Mouse (Mus musculus): Measurements from ENCODE around the gene Baiap2l1. TPM values are rescaled to one million over a fixed set of nuclear protein-coding genes. Genes with fewer than 3 reads are reported as not detected.

Baiap2l1 gene
- polyA plus RNA-seq, 1 experiment from 2014 or later: 27.4 TPM

DNA sequence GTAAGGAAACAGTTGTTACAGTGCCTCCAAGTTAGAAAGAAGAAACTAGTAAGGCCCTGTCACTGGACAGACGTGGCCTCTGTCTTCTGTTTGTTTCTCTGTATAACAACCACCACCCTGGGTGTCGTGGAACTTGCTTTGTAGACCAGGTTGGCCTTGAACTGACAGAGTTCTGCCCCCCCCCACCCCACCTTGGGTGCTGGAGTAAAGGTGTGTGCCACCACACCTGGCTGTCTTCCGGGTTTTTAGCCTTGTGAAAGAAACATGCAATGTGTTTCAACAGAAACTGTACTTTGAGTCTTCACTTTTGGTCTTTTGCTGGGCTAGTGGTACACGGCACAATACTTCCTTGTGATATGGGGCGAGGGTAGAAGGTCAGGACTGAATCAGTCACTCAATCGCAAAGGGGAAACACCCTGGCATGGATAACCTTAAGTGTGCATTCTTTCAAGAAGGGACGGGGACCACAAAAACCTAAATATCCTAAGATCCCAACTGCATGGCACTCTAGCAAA, 61.8 kb downstream of the Baiap2l1 start:
- WGBS: 63% methylated on average over 7 of the region's 7 CpGs
- ATAC-seq: peak; percentile 88
- Histone ChIP-seq H3K9ac (no peak overlapping the region), H3K9me3 (no peaks in the 10 kb centered on the region), H3K4me3 (replicated peaks) (no peak overlapping the region), H3K4me1 (replicated peaks) (no peaks in the 10 kb centered on the region), H3K27ac (peak overlapping the region; percentile 71), H3K4me2 (replicated peaks) (no peak overlapping the region), H3K27me3 (replicated peaks) (no peaks in the 10 kb centered on the region), H3K36me3 (no peaks in the 10 kb centered on the region)

DNA sequence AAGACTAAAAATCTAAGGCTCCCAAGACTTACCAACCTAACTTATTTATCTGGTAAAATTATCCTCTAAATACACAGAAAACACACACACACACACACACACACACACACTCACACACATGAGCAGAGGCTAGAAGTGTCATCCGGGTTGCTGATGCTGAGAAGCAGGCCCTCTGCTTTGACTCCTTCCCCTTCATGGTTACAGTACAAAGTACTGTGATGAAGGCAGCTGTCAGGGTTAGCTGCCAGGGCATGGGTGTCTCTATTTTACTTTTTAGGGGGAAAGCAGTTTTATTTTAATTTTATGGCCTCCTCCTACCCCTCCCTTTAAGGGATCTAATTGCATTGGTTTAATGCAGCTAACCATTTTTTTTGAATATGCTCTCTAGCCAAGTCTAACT, 62.6 kb downstream of the Baiap2l1 start:
- Histone ChIP-seq H3K27ac (0 out of 2 replicates have a peak overlapping the region, but pooled peaks have one; percentile 45), H3K9me3 (no peaks in the 10 kb centered on the region), H3K36me3 (no peaks in the 10 kb centered on the region), H3K4me2 (replicated peaks) (no peak overlapping the region), H3K4me1 (replicated peaks) (no peaks in the 10 kb centered on the region), H3K4me3 (replicated peaks) (no peak overlapping the region), H3K27me3 (replicated peaks) (no peaks in the 10 kb centered on the region), H3K9ac (no peak overlapping the region)
- no peak for ATAC-seq
- WGBS: 64% methylated on average over 1 of the region's 1 CpGs

DNA sequence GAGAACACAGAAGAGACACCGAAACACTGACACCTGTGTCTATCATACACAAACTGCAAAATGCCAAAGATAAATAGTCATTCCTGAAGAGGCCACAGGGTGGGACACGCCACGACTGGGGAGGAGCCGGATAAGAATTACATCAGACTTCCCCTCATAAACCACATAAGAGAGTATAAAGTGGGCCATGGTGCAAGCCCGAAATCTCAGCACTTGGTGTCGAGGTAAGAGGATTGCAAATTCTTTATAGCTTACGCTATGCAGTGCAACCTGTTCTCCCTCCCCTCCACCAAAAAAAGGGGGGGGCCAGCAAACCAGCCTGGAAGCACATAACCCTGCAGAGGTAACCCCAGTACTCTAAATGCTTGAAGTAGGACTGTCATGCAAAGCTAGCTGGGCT, 63.0 kb downstream of the Baiap2l1 start:
- 50% methylated on average over 7 of the region's 7 CpGs for WGBS
- Histone ChIP-seq H3K4me2 (replicated peaks) (no peak overlapping the region), H3K27me3 (replicated peaks) (no peaks in the 10 kb centered on the region), H3K36me3 (no peaks in the 10 kb centered on the region), H3K4me3 (replicated peaks) (no peak overlapping the region), H3K9me3 (no peaks in the 10 kb centered on the region), H3K4me1 (replicated peaks) (no peaks in the 10 kb centered on the region), H3K27ac (no peak overlapping the region), H3K9ac (no peak overlapping the region)
- peak; percentile 43; the same call in 1 of the 2 replicates for ATAC-seq

DNA sequence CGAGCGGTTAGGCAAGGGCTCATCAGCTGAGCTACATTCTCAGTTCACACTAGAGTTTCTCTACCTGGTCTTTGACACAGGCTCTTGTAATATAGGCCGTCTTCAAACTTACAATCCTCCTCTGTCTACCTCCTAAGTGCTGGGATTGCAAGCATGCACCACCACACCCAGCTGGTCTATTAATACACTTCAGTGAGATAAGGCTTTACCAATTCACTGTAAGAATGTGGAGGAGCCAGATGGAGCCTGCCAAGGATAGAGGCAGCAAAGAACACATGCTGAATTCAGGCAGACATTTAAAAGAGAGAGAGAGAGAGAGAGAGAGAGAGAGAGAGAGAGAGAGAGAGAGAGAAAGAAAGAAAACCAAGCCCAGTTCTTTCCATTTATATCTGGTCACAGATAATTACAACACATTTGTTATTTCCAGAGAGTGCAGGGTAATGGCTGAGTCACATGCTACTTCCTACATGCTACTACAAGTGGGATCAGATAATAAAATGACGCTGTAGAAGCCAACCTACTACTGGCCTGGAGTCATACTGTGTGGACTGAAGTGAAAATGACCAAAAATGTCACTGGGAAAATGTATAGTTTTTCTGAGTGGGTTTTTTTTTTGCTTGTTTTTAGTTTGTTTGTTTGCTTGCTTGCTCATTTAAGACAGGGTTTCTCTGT, 68.0 kb downstream of the Baiap2l1 start:
- H3K27me3 ChIP-seq (replicated peaks): no peaks in the 10 kb centered on the region
- H3K27ac ChIP-seq: no peak overlapping the region
- peak; percentile 89 for ATAC-seq
- no peak overlapping the region for H3K9ac ChIP-seq
- no peaks in the 10 kb centered on the region for H3K36me3 ChIP-seq
- 73% methylated on average over 4 of the region's 4 CpGs for WGBS
- no peaks in the 10 kb centered on the region for H3K9me3 ChIP-seq
- peaks cover 3% of the 10 kb centered on the region; the same call in 1 of the 2 replicates for H3K4me1 ChIP-seq (replicated peaks)
- no peak overlapping the region for H3K4me3 ChIP-seq (replicated peaks)
- no peak overlapping the region for H3K4me2 ChIP-seq (replicated peaks)

DNA sequence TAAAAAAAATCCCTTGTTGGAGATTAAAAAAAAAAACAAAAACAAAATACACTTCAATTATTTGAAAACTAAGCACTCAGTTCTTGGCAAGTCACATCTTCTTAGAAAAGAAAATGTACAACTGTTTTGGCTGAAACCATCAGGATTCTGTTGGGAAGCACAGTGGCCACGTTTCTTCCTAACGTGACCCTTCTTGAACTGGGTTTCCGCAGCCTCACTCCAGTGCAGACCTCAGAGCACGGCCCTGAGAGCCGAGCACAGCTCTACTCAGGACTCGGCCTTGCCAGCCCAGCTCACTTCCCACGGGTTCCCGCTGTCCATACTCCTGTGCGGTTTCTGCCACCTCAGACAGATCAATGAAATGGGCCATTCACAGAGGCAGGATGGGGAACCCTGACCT, 69.5 kb downstream of the Baiap2l1 start:
- Histone ChIP-seq H3K36me3 (no peaks in the 10 kb centered on the region), H3K27me3 (replicated peaks) (no peaks in the 10 kb centered on the region), H3K4me1 (replicated peaks) (peaks cover 3% of the 10 kb centered on the region; the same call in 1 of the 2 replicates), H3K27ac (no peak overlapping the region), H3K4me3 (replicated peaks) (no peak overlapping the region), H3K9ac (no peak overlapping the region), H3K4me2 (replicated peaks) (no peak overlapping the region), H3K9me3 (no peaks in the 10 kb centered on the region)
- WGBS: 84% methylated on average over 9 of the region's 9 CpGs
- ATAC-seq: no peak

DNA sequence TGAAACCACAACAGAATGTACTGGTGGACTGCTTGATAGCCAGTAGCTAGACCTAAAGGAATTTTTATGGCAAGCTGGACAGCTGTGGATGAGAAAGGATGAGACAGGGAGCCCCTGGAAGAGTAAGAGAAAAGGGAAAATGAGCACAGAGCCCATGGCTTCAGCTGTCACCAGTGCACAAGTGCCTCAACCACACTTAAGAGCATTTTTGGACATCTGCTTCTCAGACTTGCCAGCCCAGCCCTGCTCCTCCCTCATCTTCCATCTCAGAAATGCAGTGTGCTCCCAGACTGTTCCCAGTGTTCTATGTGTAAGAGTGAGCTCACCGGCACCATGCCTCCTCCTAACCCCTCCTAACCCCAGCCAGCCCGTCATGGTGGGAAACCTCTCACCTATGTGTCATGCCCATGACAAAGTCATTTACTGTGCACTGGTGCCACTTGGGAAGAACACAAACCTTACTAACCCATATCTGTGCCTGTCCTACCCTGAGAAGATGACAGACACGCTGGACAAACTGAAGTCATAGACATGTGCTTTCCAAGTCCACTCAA, 70.6 kb downstream of the Baiap2l1 start:
- Histone ChIP-seq H3K4me2 (replicated peaks) (no peak overlapping the region), H3K4me3 (replicated peaks) (no peak overlapping the region), H3K9ac (no peak overlapping the region), H3K27ac (no peak overlapping the region), H3K9me3 (no peaks in the 10 kb centered on the region), H3K27me3 (replicated peaks) (no peaks in the 10 kb centered on the region), H3K4me1 (replicated peaks) (peaks cover 3% of the 10 kb centered on the region; the same call in 1 of the 2 replicates), H3K36me3 (no peaks in the 10 kb centered on the region)
- ATAC-seq: no peak
- WGBS: 85% methylated on average over 3 of the region's 3 CpGs

DNA sequence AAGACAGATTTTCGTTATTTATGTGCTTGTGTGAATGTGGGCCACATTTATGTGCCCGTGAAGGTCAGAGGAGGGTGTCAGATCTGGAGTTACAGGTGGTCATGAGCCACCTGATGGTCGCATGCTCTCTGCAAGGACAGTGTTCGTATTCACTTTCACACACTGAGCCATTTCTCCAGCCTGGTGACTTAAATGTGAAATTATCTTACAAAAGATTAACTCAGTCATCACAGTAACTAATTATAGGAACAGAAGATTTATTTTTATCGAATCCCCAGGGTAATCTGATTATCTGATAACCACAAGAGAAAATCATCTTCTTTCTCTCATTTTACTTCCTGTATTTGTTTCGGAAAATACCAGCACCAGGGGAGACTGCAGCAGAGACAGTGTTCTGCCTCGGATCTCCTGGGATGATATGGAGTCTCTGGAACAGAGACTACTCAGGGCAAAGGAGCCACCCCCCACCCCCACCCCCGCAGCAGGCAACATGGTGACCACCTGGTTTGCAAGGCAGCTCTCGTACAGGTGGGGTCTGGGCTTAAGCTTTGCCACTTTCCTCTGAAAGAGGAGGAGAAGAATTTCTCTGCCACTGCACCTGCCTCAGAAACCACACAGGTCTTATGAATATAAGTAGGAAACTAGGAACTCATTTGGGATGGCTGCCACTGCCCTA, 71.2 kb downstream of the Baiap2l1 start:
- ATAC-seq: no peak
- 68% methylated on average over 9 of the region's 9 CpGs for WGBS
- no peaks in the 10 kb centered on the region for H3K36me3 ChIP-seq
- H3K4me3 ChIP-seq (replicated peaks): no peak overlapping the region
- no peak overlapping the region for H3K27ac ChIP-seq
- no peaks in the 10 kb centered on the region for H3K9me3 ChIP-seq
- H3K27me3 ChIP-seq (replicated peaks): no peaks in the 10 kb centered on the region
- H3K4me1 ChIP-seq (replicated peaks): peaks cover 3% of the 10 kb centered on the region; the same call in 1 of the 2 replicates
- H3K4me2 ChIP-seq (replicated peaks): no peak overlapping the region
- no peak overlapping the region for H3K9ac ChIP-seq

DNA sequence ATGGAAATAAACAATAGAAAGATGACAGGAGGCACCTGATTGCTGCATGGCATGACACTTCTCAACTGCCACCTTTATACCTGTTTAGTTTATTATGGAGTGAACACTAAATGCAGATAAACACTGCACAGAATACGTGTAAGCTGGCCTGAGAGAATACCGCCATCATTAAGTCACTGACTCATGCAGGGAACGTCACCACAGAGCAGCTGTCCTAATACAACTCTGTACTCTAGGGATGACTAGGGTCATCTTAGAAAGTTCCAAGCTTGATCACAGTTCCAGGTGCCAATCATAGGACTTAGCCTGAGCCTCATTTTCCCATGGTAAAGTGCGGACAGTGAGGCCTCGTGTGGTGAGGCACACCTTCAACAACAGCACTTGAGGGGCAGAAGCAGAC, 73.3 kb downstream of the Baiap2l1 start:
- Histone ChIP-seq H3K4me2 (replicated peaks) (no peak overlapping the region), H3K9ac (no peak overlapping the region), H3K36me3 (no peaks in the 10 kb centered on the region), H3K9me3 (no peaks in the 10 kb centered on the region), H3K4me1 (replicated peaks) (peaks cover 3% of the 10 kb centered on the region; the same call in 1 of the 2 replicates), H3K27ac (no peak overlapping the region), H3K4me3 (replicated peaks) (no peak overlapping the region), H3K27me3 (replicated peaks) (no peaks in the 10 kb centered on the region)
- ATAC-seq: no peak
- WGBS: 82% methylated on average over 5 of the region's 5 CpGs

DNA sequence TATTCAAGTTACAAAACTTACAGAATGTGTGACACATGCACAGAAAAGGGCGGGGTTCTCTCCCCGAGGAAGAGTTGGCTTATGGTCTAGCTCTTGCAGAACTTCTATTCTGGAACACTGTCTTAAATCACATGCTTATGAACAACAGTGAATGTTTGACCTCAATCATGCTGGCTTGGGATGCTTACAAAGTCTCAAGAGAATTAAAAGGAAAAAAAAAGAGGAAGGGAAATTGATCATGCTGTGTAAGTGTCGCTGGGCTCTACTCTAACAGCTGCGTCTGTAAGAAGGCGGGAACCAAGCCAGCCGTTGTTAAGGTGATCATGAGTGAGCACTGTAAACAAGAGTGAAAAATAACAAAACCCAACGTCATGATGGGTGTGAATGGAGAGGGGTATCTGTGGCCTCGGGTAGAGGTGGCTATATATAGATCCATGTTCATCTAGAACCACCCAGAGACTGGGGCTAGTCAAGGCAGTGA, 74.3 kb downstream of the Baiap2l1 start:
- Histone ChIP-seq H3K9me3 (no peaks in the 10 kb centered on the region), H3K9ac (no peak overlapping the region), H3K4me2 (replicated peaks) (no peak overlapping the region), H3K27me3 (replicated peaks) (no peaks in the 10 kb centered on the region), H3K4me3 (replicated peaks) (no peak overlapping the region), H3K36me3 (no peaks in the 10 kb centered on the region; the same call in 1 of the 2 replicates), H3K27ac (no peak overlapping the region), H3K4me1 (replicated peaks) (peaks cover 2% of the 10 kb centered on the region; the same call in 1 of the 2 replicates)
- no peak for ATAC-seq
- 55% methylated on average over 8 of the region's 8 CpGs for WGBS

DNA sequence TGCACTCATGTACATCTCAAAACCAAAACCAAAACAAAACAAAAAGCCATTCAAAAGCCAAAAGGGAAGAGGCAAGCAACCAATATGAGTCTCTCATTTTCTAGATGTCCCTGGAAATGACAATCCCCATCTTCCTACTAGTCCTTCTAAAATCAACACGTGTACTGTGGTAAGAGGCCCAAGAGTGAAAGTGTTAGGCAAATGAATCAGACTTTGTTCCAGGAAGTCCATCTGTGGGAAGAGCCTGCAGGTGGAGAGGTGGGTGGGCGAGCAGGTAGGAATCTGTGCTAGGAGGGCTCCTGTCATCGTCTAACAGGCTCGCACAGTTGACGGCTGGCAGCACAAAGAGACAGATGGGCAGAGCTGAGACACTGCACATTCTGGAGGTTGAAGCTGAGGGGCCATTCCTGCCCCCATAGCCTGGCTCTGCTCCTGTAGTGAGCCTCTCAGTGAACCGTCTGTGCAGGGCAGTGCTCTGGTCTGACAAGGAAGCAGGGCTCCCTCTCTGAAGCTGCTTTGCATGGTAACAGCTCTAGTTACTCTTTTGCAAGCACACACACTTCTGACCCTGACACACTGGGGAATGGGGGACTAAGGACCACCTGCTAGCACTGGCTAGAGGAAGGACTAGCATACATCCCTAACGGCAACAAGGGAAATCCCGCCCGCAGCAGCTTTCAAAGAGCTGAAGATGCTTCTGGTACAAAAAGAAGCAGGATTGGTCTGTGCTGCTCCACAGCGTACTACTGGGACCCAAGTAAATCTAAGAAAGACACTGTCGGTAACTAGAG, 75.2 kb downstream of the Baiap2l1 start:
- Histone ChIP-seq H3K9ac (no peak overlapping the region), H3K9me3 (no peaks in the 10 kb centered on the region), H3K4me1 (replicated peaks) (no peaks in the 10 kb centered on the region), H3K4me2 (replicated peaks) (no peak overlapping the region), H3K4me3 (replicated peaks) (no peak overlapping the region), H3K27me3 (replicated peaks) (no peaks in the 10 kb centered on the region), H3K27ac (no peak overlapping the region), H3K36me3 (no peaks in the 10 kb centered on the region; the same call in 1 of the 2 replicates)
- 77% methylated on average over 11 of the region's 11 CpGs for WGBS
- peak; percentile 58 for ATAC-seq

DNA sequence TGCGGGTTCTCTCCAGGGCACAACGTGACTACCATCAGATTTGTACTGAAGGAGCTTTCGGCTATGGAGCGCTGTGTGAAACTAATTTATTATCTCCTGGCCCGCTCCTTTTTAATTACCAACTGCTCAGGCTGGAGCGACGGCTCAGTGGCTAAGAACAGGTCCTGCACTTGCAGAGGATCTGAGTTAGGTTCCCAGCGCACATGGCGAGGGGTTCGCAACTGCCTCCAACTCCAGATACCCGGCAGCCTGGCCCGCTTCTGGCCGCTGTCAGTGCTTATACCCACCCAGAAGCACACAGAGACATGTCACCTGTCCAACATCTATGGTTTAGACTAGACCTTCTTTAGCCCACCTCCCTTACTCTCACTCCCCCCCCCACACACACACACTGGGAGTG, 78.0 kb downstream of the Baiap2l1 start:
- H3K27me3 ChIP-seq (replicated peaks): no peaks in the 10 kb centered on the region
- no peaks in the 10 kb centered on the region for H3K9me3 ChIP-seq
- no peak for ATAC-seq
- 95% methylated on average over 13 of the region's 13 CpGs for WGBS
- H3K9ac ChIP-seq: no peak overlapping the region
- H3K36me3 ChIP-seq: no peaks in the 10 kb centered on the region; the same call in 1 of the 2 replicates
- no peak overlapping the region for H3K27ac ChIP-seq
- H3K4me2 ChIP-seq (replicated peaks): no peak overlapping the region
- H3K4me1 ChIP-seq (replicated peaks): 0 out of 2 replicates have a peak, but pooled peaks cover 2% of the 10 kb centered on the region
- no peak overlapping the region for H3K4me3 ChIP-seq (replicated peaks)

Measured in intestine, embryonic 15.5 days (tissue).